In genomic region chr12:69370936-69371335, GRCm38 (mm10) we compare ENCODE assay signal across 7 mouse cellular contexts. TPM values are rescaled to one million over a fixed set of nuclear protein-coding genes. Genes with fewer than 3 reads are reported as not detected.
A peak's percentile ranks its signal among the peaks of the same experiment; 100 is the strongest.
DNase-seq lines count a peak whose midpoint lies in the region; ATAC-seq and TF ChIP-seq lines count a peak whose summit lies in the region.

No protein-coding gene starts in this region.

- no peaks in the 10 kb centered on the region for H3K27me3 ChIP-seq in megakaryocyte, embryonic 14.5 days (replicated peaks)
- H3K27me3 ChIP-seq in forebrain, embryonic 12.5 days: no peaks in the 10 kb centered on the region
- H3K27me3 ChIP-seq in limb, embryonic 14.5 days (ENCODE audit: control insufficient read depth, insufficient read depth, low read length): no peaks in the 10 kb centered on the region
- no peaks in the 10 kb centered on the region for H3K27me3 ChIP-seq in stomach, embryonic 15.5 days (replicated peaks)

- no peak for TF ChIP-seq POLR2A in limb, embryonic 14.5 days (IDR thresholded peaks at IDR 0.05; ENCODE audit: borderline replicate concordance, extremely low read depth, insufficient read depth, insufficient read length)

- no peaks in the 10 kb centered on the region for H3K9me3 ChIP-seq in megakaryocyte, embryonic 14.5 days
- H3K9me3 ChIP-seq in forebrain, embryonic 12.5 days: no peaks in the 10 kb centered on the region
- no peaks in the 10 kb centered on the region for H3K9me3 ChIP-seq in limb, embryonic 14.5 days (ENCODE audit: control insufficient read depth, low read length)
- H3K9me3 ChIP-seq in stomach, embryonic 15.5 days: no peaks in the 10 kb centered on the region

- H3K9ac ChIP-seq in forebrain, embryonic 12.5 days: peak overlapping the region; percentile 97
- H3K9ac ChIP-seq in limb, embryonic 14.5 days (ENCODE audit: low read depth, low read length, severe bottlenecking): peak overlapping the region; percentile 95
- H3K9ac ChIP-seq in stomach, embryonic 15.5 days: no peak overlapping the region

- 17% methylated on average over 7 of the region's 7 CpGs for WGBS in forebrain, embryonic 12.5 days
- 13% methylated on average over 7 of the region's 7 CpGs for WGBS in limb, embryonic 14.5 days
- WGBS in stomach, embryonic 15.5 days: 9% methylated on average over 7 of the region's 7 CpGs

- H3K4me2 ChIP-seq in forebrain, embryonic 12.5 days: peak overlapping the region; percentile 93
- peak overlapping the region; percentile 92 for H3K4me2 ChIP-seq in limb, embryonic 14.5 days (replicated peaks; ENCODE audit: low read depth, low read length, severe bottlenecking)
- peak overlapping the region; percentile 57 for H3K4me2 ChIP-seq in stomach, embryonic 15.5 days

- peak overlapping the region; percentile 99 for H3K4me3 ChIP-seq in megakaryocyte, embryonic 14.5 days (replicated peaks)
- H3K4me3 ChIP-seq in forebrain, embryonic 12.5 days (replicated peaks): peak overlapping the region; percentile 84
- peak overlapping the region; percentile 100 for H3K4me3 ChIP-seq in limb, embryonic 14.5 days (replicated peaks; ENCODE audit: low read length)
- H3K4me3 ChIP-seq in stomach, embryonic 15.5 days (replicated peaks): peak overlapping the region; percentile 100

- H3K27ac ChIP-seq in forebrain, embryonic 12.5 days: peak overlapping the region; percentile 90
- H3K27ac ChIP-seq in limb, embryonic 14.5 days (replicated peaks; ENCODE audit: low read depth, low read length): peak overlapping the region; percentile 97
- H3K27ac ChIP-seq in stomach, embryonic 15.5 days: peak overlapping the region; percentile 99

- no peak for DNase-seq in limb, embryonic 14.5 days (ENCODE audit: low spot score)
- no peak for DNase-seq in spleen, adult 12 weeks (ENCODE audit: low spot score)
- no peak for DNase-seq in spleen, postnatal 4 days (ENCODE audit: low spot score in 2 of 2)

- ATAC-seq in megakaryocyte, adult 5-6 weeks (ENCODE audit: poor library complexity, severe bottlenecking): no peak
- no peak for ATAC-seq in forebrain, embryonic 12.5 days (ENCODE audit: low FRiP score)
- ATAC-seq in limb, embryonic 14.5 days (ENCODE audit: low FRiP score, low read depth): no peak
- ATAC-seq in stomach, embryonic 15.5 days (ENCODE audit: insufficient read depth, low FRiP score, low read depth): no peak

- H3K4me1 ChIP-seq in megakaryocyte, embryonic 14.5 days: peaks cover 28% of the 10 kb centered on the region
- peaks cover 19% of the 10 kb centered on the region for H3K4me1 ChIP-seq in forebrain, embryonic 12.5 days
- H3K4me1 ChIP-seq in limb, embryonic 14.5 days (ENCODE audit: control insufficient read depth, insufficient read depth, low read length): peaks cover 22% of the 10 kb centered on the region
- peaks cover 2% of the 10 kb centered on the region; the same call in 1 of the 2 replicates for H3K4me1 ChIP-seq in stomach, embryonic 15.5 days

- peaks cover 18% of the 10 kb centered on the region for H3K36me3 ChIP-seq in megakaryocyte, embryonic 14.5 days (replicated peaks; ENCODE audit: low read length)
- peaks cover 3% of the 10 kb centered on the region; the same call in 1 of the 2 replicates for H3K36me3 ChIP-seq in forebrain, embryonic 12.5 days (replicated peaks)
- peaks cover 16% of the 10 kb centered on the region for H3K36me3 ChIP-seq in limb, embryonic 14.5 days (ENCODE audit: control insufficient read depth, insufficient read depth, low read length)
- no peaks in the 10 kb centered on the region for H3K36me3 ChIP-seq in stomach, embryonic 15.5 days

RNA-seq across cellular contexts. Expression of gene Arf6, which starts 1.0 kb away (rescaled TPM):
- polyA plus RNA-seq in megakaryocyte, embryonic 14.5 days (2012; ENCODE audit: insufficient read depth, low replicate concordance): 211 and 251 TPM in 2 replicates
- 78.8 and 94.8 TPM in 2 replicates for total RNA-seq in megakaryocyte, adult 5-6 weeks (2015)
- total RNA-seq in megakaryocyte, adult 5-6 weeks (2017): 125 and 133 TPM in 2 replicates
- 46.8 and 54.6 TPM in 2 replicates for polyA plus RNA-seq in forebrain, embryonic 12.5 days (2016; fragmentation: Nextera tagmentation; extraction: Ambion mirVana)
- 106 and 118 TPM in 2 replicates for polyA plus RNA-seq in limb, embryonic 14.5 days (2012; rRNA removed)
- polyA plus RNA-seq in limb, embryonic 14.5 days (2014; fragmentation: Nextera tagmentation; extraction: Ambion mirVana): 81.4 and 82.2 TPM in 2 replicates
- polyA plus RNA-seq in stomach, embryonic 15.5 days (2015; fragmentation: Nextera tagmentation; extraction: Ambion mirVana): 59.4 and 63.7 TPM in 2 replicates

RNA-seq across cellular contexts. Expression of gene Gm9887, which starts 1.3 kb away (rescaled TPM):
- polyA plus RNA-seq in megakaryocyte, embryonic 14.5 days (2012; ENCODE audit: insufficient read depth, low replicate concordance): 3.3 and 4.8 TPM in 2 replicates
- not detected in 2 replicates for total RNA-seq in megakaryocyte, adult 5-6 weeks (2015)
- not detected in 2 replicates for total RNA-seq in megakaryocyte, adult 5-6 weeks (2017)
- 2.1 and 2.3 TPM in 2 replicates for polyA plus RNA-seq in forebrain, embryonic 12.5 days (2016; fragmentation: Nextera tagmentation; extraction: Ambion mirVana)
- 0.53 and 0.58 TPM in 2 replicates for polyA plus RNA-seq in limb, embryonic 14.5 days (2012; rRNA removed)
- polyA plus RNA-seq in limb, embryonic 14.5 days (2014; fragmentation: Nextera tagmentation; extraction: Ambion mirVana): 1.4 and 1.8 TPM in 2 replicates
- 2.3 TPM in 2 replicates for polyA plus RNA-seq in stomach, embryonic 15.5 days (2015; fragmentation: Nextera tagmentation; extraction: Ambion mirVana)

RNA-seq across cellular contexts. Expression of gene Nemf, which starts 14.0 kb away (rescaled TPM):
- polyA plus RNA-seq in megakaryocyte, embryonic 14.5 days (2012; ENCODE audit: insufficient read depth, low replicate concordance): 1.4 and 3.2 TPM in 2 replicates
- 43.7 and 44.6 TPM in 2 replicates for total RNA-seq in megakaryocyte, adult 5-6 weeks (2015)
- total RNA-seq in megakaryocyte, adult 5-6 weeks (2017): 67.3 and 79.7 TPM in 2 replicates
- polyA plus RNA-seq in forebrain, embryonic 12.5 days (2016; fragmentation: Nextera tagmentation; extraction: Ambion mirVana): 93.3 and 98.4 TPM in 2 replicates
- 31.2 and 37.8 TPM in 2 replicates for polyA plus RNA-seq in limb, embryonic 14.5 days (2012; rRNA removed)
- 78.6 and 83.0 TPM in 2 replicates for polyA plus RNA-seq in limb, embryonic 14.5 days (2014; fragmentation: Nextera tagmentation; extraction: Ambion mirVana)
- 90.4 and 92.1 TPM in 2 replicates for polyA plus RNA-seq in stomach, embryonic 15.5 days (2015; fragmentation: Nextera tagmentation; extraction: Ambion mirVana)
